ENCODE assay signal across 15 mouse cellular contexts in genomic region chr3:129803765-129804164, GRCm38 (mm10). TPM values are rescaled to one million over a fixed set of nuclear protein-coding genes. Genes with fewer than 3 reads are reported as not detected.
"Had no signal": no experiment of that assay in that cellular context is flagged by ENCODE, and none has a peak within 500 bp of the region (broad histone marks: within the 10 kb centered on the region; RNA-seq: fewer than 3 reads in every experiment).

TSS of gene Lrit3 (minus strand) at chr3:129804030.

- H3K4me3 ChIP-seq: layer of hippocampus, adult 2 months; liver, embryonic 15.5 days; megakaryocyte, embryonic 14.5 days; midbrain, embryonic 15.5 days; neural tube, embryonic 13.5 days had no signal

- H3K9me3 ChIP-seq: liver, embryonic 15.5 days; midbrain, embryonic 15.5 days; neural tube, embryonic 13.5 days had no signal

- ATAC-seq: midbrain, embryonic 15.5 days had no signal

- DNase-seq: kidney, adult 18-20 months; kidney, postnatal 10 days; left cerebral cortex, postnatal 4 days; lung, embryonic 14.5 days; right cerebral cortex, postnatal 4 days; thymus, postnatal 14 days had no signal

- H3K36me3 ChIP-seq: liver, embryonic 15.5 days; midbrain, embryonic 15.5 days; neural tube, embryonic 13.5 days had no signal

- H3K4me1 ChIP-seq: liver, embryonic 15.5 days; megakaryocyte, embryonic 14.5 days; midbrain, embryonic 15.5 days; neural tube, embryonic 13.5 days had no signal

- H3K27me3 ChIP-seq: liver, embryonic 15.5 days; megakaryocyte, embryonic 14.5 days; midbrain, embryonic 15.5 days; neural tube, embryonic 13.5 days had no signal

- H3K27ac ChIP-seq: layer of hippocampus, adult 2 months; liver, embryonic 15.5 days; macrophage; midbrain, embryonic 15.5 days; neural tube, embryonic 13.5 days had no signal

- H3K4me2 ChIP-seq: liver, embryonic 11.5 days; liver, embryonic 15.5 days; lung, embryonic 14.5 days; midbrain, embryonic 11.5 days; midbrain, embryonic 15.5 days; neural tube, embryonic 13.5 days had no signal

- H3K9ac ChIP-seq: liver, embryonic 15.5 days; lung, embryonic 14.5 days; midbrain, embryonic 15.5 days; neural tube, embryonic 13.5 days had no signal

RNA-seq across cellular contexts. Expression of gene Lrit3, which starts in this region (rescaled TPM):
- polyA plus RNA-seq: kidney, embryonic 14.5 days; liver, embryonic 11.5 days; liver, embryonic 15.5 days; lung, embryonic 14.5 days; macrophage; midbrain, embryonic 11.5 days; midbrain, embryonic 15.5 days; neural tube, embryonic 13.5 days had no signal
